Mouse (Mus musculus) G1E-ER4 (cell line): Measurements from ENCODE around the gene Drd1. TPM values are rescaled to one million over a fixed set of nuclear protein-coding genes. Genes with fewer than 3 reads are reported as not detected.

Experiments
- GATA1 ChIP-seq: IDR thresholded peaks from one replicate; pipeline ENCODE4 v1.8.0; 2012; ENCODE audit warnings: low read length, inconsistent platforms
- polyA plus RNA-seq: library from polyadenylated mRNA; stranded (reverse); fragments of >175 nt; gene quantifications from 2 replicates; pipeline ENCODE4 v1.2.3, GENCODE M21; 2012

The Drd1 gene
- polyA plus RNA-seq, 1 experiment, result not detected

DNA sequence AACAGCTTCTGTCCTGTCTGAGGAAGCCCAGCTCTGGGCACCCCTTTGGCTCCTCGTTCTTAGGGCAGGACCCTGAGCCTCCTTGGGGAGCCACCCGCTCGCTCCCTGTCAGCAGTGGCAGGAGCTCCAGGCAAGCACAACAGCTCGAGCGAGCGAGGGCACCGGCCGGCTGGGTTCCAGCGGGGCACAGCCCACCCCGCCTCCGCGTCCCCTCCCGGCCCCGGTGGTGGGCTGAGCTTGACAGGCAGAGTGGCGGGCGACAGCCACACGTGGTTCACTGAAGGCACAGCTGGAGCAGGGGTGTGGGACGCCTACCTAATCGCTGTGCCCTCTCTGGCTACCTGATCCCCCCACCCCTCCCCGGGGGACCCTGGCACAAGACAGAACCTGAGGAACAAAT, 543 bp downstream of the Drd1 start:
- no peak for TF ChIP-seq GATA1

DNA sequence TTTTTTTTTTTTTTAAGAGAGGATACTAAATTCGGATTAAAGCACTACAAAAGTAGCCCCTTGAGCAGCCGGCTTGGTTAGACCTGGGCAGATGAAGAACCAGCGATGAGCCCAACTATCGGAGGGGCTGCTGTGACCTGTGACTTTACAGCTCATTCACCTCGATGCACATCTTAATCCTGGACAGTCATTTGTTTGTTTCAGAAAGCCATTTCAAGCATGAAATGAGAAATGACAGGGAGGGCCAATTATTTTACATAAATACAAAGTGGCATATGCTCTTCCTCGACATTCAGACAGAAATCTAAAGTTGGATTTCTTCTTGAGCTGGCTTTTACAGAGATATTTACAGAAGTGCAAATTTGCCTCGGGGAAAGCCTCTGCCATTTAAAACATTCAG, 3.9 kb downstream of the Drd1 start:
- no peak for TF ChIP-seq GATA1

DNA sequence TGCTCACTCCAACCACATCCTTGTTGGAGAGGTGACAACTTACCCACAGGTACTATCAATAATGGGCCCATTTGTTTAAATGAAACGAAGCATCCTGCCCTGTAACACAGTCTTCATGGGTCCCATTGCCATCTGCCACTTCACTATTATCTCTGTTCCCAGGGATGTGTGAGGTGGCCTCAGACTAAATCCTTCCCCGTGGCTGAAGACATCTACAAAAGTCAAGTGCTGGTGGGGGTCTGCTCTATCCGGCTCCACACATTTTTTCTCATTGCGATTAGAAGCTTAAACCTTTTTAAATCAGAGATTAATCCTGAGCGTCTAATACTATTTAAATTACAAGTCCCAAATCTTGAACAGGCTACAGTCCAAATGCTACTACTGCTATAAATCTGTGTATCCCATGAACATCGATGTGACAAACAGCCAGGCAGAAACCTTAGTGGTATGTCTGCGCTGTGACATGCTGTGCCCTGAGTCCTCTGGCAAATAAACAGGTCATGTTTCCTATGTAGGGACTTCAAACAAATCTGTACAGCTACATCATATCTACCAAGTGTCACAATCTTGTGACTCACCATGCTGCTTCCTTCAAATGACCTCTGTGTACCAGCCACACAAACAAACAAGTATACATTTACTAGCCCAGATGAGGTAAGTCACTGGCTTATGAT, 6.7 kb downstream of the Drd1 start:
- TF ChIP-seq GATA1, result no peak

DNA sequence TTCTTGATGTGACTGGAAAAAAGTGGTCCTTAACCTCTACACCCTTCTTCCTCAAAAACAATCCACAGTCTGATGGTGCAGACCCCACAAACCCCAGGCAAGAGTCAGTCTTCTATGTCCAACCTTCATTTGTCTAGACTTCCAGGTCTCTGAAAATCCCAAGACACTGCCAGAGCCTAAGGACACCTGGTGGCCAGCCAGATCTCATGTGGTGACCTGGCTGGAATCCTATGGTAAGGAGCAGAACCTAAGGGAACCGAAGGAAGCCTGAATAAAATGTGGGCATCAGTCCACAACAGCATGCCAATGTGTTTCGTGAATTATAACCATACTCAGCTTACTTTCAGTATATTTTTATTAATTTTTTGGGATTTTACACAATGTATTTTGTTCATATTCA, 15.2 kb downstream of the Drd1 start:
- TF ChIP-seq GATA1, result no peak

DNA sequence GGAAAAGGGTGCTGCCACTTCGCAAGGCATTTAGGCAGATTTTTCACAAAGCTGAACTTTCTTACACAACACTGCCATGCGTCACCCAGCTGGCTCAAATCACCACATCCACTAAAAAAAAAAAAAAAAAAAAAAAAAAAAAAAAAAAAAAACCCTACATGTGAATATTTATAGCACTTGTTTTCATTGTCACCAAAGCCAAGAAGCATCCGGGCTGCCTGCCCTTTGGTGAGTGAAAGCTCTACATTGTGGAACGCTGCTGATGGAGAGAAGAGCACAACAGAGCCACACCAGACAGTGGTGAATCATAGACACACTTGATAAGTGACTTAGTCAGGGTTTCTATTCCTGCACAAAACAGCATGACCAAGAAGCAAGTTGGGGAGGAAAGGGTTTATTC, 17.6 kb downstream of the Drd1 start:
- TF ChIP-seq GATA1, result no peak

DNA sequence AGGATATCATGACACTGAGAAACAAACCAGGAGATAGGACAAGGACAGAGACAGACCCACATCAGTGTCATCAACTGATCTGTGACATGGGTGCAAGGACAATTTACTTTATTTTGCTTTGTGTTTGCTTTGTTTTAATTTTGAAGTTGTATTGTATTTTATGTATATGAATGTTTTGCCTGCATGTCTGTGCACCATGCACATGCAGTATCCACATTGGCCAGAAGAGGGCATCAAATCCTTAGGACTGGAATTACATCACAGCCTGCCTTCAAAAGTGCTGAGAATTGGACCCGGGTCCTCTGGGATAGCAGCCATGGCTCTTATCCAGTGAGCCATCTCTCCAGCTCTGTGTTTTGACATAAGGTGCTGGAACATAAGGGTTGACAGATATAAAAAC, 20.0 kb downstream of the Drd1 start:
- TF ChIP-seq GATA1, result no peak

DNA sequence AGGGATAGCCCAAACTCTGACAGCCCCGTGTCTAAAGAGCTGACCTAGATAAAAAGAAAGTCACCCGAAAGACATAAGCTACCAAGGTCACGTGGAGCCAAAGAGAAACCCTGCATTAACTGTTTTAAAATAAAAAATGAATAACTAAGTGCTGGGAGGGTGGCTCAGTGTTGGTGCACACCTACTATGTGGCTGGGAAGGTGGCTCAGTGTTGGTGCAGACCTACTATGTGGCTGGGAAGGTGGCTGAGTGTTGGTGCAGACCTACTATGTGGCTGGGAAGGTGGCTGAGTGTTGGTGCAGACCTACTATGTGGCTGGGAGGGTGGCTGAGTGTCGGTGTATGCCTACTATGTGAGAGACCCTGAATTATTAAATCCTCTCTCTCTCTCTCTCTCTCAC, 21.9 kb downstream of the Drd1 start:
- no peak for TF ChIP-seq GATA1

DNA sequence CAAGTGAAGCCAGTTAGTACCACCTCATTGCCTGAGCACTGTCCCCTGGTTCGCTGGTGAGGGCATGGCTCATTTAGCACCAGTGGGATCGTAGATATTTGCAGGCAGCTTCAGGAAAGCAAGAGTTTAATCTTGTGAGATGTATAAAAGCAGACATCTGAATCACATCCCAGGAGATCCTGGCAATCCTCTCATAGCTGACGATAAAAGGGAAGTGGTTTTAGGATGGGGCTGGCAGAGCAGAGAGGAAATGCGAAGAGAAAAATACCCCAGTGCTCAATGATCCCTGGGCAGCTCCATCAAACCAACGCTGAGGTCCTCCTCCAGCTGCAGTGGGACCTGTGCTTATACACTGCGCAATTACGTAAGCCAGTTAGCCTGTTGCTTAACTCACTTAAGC, 28.4 kb downstream of the Drd1 start:
- TF ChIP-seq GATA1, result no peak

DNA sequence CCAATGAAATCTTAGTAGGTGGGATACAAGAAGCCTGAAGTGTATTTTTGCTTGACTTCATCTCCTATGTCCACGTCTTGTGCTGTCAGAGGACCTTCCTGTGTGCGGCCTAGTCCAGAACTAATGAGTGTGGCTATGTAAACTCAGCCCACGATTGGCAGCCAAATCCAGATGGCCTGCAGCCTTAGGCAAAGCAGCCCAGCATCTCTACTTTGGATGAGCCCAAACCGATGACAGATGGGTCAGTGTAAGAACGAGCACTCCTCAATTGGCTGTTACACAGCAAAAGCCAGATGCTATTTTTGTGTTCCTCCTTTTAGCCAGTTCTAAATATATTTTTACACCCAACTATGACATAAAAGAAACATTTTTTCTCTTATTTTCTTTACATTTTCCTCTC, 32.2 kb downstream of the Drd1 start:
- TF ChIP-seq GATA1, result no peak

DNA sequence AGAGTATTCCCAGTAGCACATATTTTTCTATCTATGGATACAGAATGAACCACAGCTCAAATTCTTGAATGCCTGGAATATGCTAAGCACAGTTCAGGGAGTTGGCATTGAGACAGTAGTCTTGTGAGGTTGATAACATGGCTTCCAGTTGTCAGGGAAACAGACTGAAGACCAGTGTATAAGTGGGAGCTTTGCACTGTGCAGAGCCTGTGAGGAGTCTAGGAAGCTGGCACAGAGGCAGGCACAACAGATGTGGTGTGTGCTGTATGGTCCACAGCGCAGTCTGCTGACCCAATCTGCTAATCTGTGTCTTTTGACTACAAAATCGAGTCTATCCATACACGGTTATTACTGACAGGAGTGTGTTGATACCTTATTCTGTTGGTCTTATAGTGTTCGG, 46.8 kb downstream of the Drd1 start:
- TF ChIP-seq GATA1, result no peak

Other genes starting within 250 kb of the Drd1 start
- gene Sfxn1, start 16.2 kb upstream of the Drd1 start, polyA plus RNA-seq, result 26.5 and 34.0 TPM in 2 replicates
- not detected in 2 replicates for gene Hrh2, start 136.4 kb upstream of the Drd1 start, polyA plus RNA-seq